Comparison of ENCODE assay signal across 9 mouse cellular contexts in the genomic region with DNA sequence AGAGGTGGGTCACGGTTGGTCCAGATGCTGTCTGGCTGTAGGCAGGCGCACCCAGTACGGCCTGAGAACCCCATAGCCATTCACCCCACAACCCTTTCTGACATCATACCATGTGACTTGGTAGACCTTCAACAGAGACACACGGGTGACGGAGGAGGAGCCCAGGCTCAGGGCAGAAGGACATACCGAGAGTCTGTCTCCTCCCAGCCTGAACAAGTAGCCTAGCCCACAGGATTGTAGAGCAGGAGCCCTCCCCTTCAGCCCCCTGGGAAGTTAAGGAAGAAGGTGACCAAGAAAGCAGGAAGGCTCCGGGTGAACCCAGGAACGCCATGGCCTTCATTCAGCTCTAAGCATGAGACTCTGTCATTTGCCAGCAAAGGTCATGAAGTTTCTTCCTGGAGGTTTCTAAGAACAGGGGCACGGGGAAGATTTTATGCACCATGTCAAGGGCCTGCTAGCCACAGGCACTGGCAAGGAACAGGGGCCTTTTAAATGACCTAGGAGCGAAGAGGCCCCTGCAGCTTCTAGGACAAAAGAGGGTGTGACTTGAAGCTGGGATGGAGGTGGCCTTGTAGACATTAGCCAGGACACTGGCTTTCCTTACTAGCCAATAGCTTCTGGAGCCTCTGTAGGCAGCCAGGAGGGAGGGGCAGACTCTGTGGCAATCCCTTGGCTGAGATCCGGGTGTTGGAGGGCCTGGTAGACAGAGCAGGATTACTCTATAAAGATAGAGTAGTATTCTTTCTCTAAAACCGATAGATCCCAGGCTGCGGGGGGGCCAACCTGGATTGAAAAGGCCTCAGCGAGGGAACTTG. TPM values are rescaled to one million over a fixed set of nuclear protein-coding genes. Genes with fewer than 3 reads are reported as not detected.
DNase-seq lines count a peak whose midpoint lies in the region; ATAC-seq and TF ChIP-seq lines count a peak whose summit lies in the region.
"Had no signal": no experiment of that assay in that cellular context is flagged by ENCODE, and none has a peak within 500 bp of the region (broad histone marks: within the 10 kb centered on the region; RNA-seq: fewer than 3 reads in every experiment).

No protein-coding gene starts in this region.

- peaks cover 19% of the 10 kb centered on the region for H3K4me1 ChIP-seq in liver, postnatal 0 days (ENCODE audit: insufficient read depth)
- H3K4me1 ChIP-seq in forebrain, postnatal 0 days (ENCODE audit: insufficient read depth) = peaks cover 31% of the 10 kb centered on the region
- peaks cover 31% of the 10 kb centered on the region for H3K4me1 ChIP-seq in kidney, adult 2 months (ENCODE audit: control insufficient read depth, insufficient read depth, low read length)
- H3K4me1 ChIP-seq in midbrain, embryonic 13.5 days (replicated peaks) = peaks cover 49% of the 10 kb centered on the region

- TF ChIP-seq CTCF in liver, postnatal 0 days (IDR thresholded peaks at IDR 0.05; ENCODE audit: low read depth) = no peak
- no peak for TF ChIP-seq CTCF in forebrain, postnatal 0 days (IDR thresholded peaks at IDR 0.05; ENCODE audit: low read depth)
- TF ChIP-seq CTCF in kidney, adult 2 months (conservative IDR thresholded peaks at IDR 0.05; ENCODE audit: insufficient read depth, insufficient read length, low read depth, low read length) = no peak

- peak overlapping the region; percentile 97 for H3K27ac ChIP-seq in liver, postnatal 0 days (ENCODE audit: low read depth)
- peak overlapping the region; percentile 98 for H3K27ac ChIP-seq in forebrain, postnatal 0 days (ENCODE audit: low read depth, low read length)
- H3K27ac ChIP-seq in kidney, adult 2 months (ENCODE audit: insufficient read depth, low read depth, low read length) = peak overlapping the region; percentile 87
- H3K27ac ChIP-seq in midbrain, embryonic 13.5 days = peak overlapping the region; percentile 100
- H3K27ac ChIP-seq: liver, embryonic 15.5 days had no signal

- ATAC-seq in liver, postnatal 0 days = peak; percentile 24
- ATAC-seq in forebrain, postnatal 0 days = no peak
- ATAC-seq in midbrain, embryonic 13.5 days = no peak
- ATAC-seq in erythroid progenitor cell, adult 5-6 weeks (replicated peaks; ENCODE audit: low FRiP score, poor library complexity, severe bottlenecking) = no peak

- no peaks in the 10 kb centered on the region for H3K27me3 ChIP-seq in liver, postnatal 0 days (ENCODE audit: insufficient read depth, low read length)
- no peaks in the 10 kb centered on the region for H3K27me3 ChIP-seq in forebrain, postnatal 0 days (ENCODE audit: insufficient read depth, low read length)
- no peaks in the 10 kb centered on the region for H3K27me3 ChIP-seq in kidney, adult 2 months (replicated peaks; ENCODE audit: control insufficient read depth, insufficient read depth, low read length)
- no peaks in the 10 kb centered on the region for H3K27me3 ChIP-seq in midbrain, embryonic 13.5 days

- no peak for TF ChIP-seq POLR2A in kidney, adult 2 months (IDR thresholded peaks at IDR 0.05; ENCODE audit: low read depth, low read length)

- no peak overlapping the region for H3K4me2 ChIP-seq in liver, postnatal 0 days (ENCODE audit: low read depth, low read length)
- H3K4me2 ChIP-seq in forebrain, postnatal 0 days (ENCODE audit: low read depth) = peak overlapping the region; percentile 35; the same call in 1 of the 2 replicates
- peak overlapping the region; percentile 50 for H3K4me2 ChIP-seq in midbrain, embryonic 13.5 days (replicated peaks)
- H3K4me2 ChIP-seq: liver, embryonic 15.5 days had no signal

- no peak overlapping the region for H3K4me3 ChIP-seq in liver, postnatal 0 days (ENCODE audit: low read depth, low read length)
- no peak overlapping the region for H3K4me3 ChIP-seq in forebrain, postnatal 0 days (ENCODE audit: low read depth, low read length)
- H3K4me3 ChIP-seq in kidney, adult 2 months (ENCODE audit: insufficient read depth, low read depth, low read length) = 0 out of 2 replicates have a peak overlapping the region, but pooled peaks have one; percentile 2
- 0 out of 2 replicates have a peak overlapping the region, but pooled peaks have one; percentile 17 for H3K4me3 ChIP-seq in midbrain, embryonic 13.5 days (replicated peaks)
- H3K4me3 ChIP-seq: liver, embryonic 15.5 days had no signal

- TF ChIP-seq EP300 in liver, postnatal 0 days (IDR thresholded peaks at IDR 0.05; ENCODE audit: low read depth) = no peak

- no peaks in the 10 kb centered on the region for H3K9me3 ChIP-seq in liver, postnatal 0 days (ENCODE audit: low read length)
- no peaks in the 10 kb centered on the region for H3K9me3 ChIP-seq in forebrain, postnatal 0 days (ENCODE audit: low read length)
- no peaks in the 10 kb centered on the region for H3K9me3 ChIP-seq in midbrain, embryonic 13.5 days
- H3K9me3 ChIP-seq: liver, embryonic 15.5 days had no signal

- 69% methylated on average over 14 of the region's 14 CpGs for WGBS in liver, postnatal 0 days (ENCODE audit: insufficient replicate concordance)
- WGBS in forebrain, postnatal 0 days = 27% methylated on average over 14 of the region's 14 CpGs
- WGBS in kidney, adult 2 months = 35% methylated on average over 14 of the region's 14 CpGs
- 31% methylated on average over 14 of the region's 14 CpGs for WGBS in midbrain, embryonic 13.5 days

- H3K36me3 ChIP-seq in liver, postnatal 0 days (replicated peaks; ENCODE audit: insufficient read depth, low read length) = no peaks in the 10 kb centered on the region
- H3K36me3 ChIP-seq in forebrain, postnatal 0 days (ENCODE audit: insufficient read depth) = no peaks in the 10 kb centered on the region
- H3K36me3 ChIP-seq in kidney, adult 2 months (ENCODE audit: control insufficient read depth, insufficient read depth, low read length) = no peaks in the 10 kb centered on the region
- H3K36me3 ChIP-seq in midbrain, embryonic 13.5 days = no peaks in the 10 kb centered on the region
- H3K36me3 ChIP-seq: liver, embryonic 15.5 days had no signal

- H3K9ac ChIP-seq in liver, postnatal 0 days (replicated peaks) = no peak overlapping the region; the same call in 1 of the 2 replicates
- H3K9ac ChIP-seq in forebrain, postnatal 0 days = peak overlapping the region; percentile 52; the same call in 1 of the 2 replicates
- peak overlapping the region; percentile 55 for H3K9ac ChIP-seq in midbrain, embryonic 13.5 days (replicated peaks)
- H3K9ac ChIP-seq: liver, embryonic 15.5 days had no signal

- peak; percentile 61 for DNase-seq in liver, postnatal 0 days
- DNase-seq in liver = no peak
- DNase-seq in brain, adult 2 months (ENCODE audit: low read depth, low spot score) = peak; percentile 77
- DNase-seq in forebrain, postnatal 0 days = peak; percentile 52
- peak; percentile 86 for DNase-seq in kidney, adult 2 months
- no peak for DNase-seq in right cerebral cortex, postnatal 36 days (ENCODE audit: low spot score in 2 of 2)

RNA-seq across cellular contexts. Expression of a gene that starts 52.0 kb away (rescaled TPM):
- polyA plus RNA-seq in liver, postnatal 0 days (2015; fragmentation: Nextera tagmentation; extraction: Ambion mirVana) = 47.8 and 53.1 TPM in 2 replicates
- total RNA-seq in forebrain, postnatal 0 days (2014; rRNA removed) = 12.5 and 17.3 TPM in 2 replicates
- polyA plus RNA-seq in forebrain, postnatal 0 days (2015; fragmentation: Nextera tagmentation; extraction: Ambion mirVana) = 27.9 and 31.6 TPM in 2 replicates
- 45.0 and 54.8 TPM in 2 replicates for polyA plus RNA-seq in kidney, adult 2 months (2012; rRNA removed)
- 33.0 and 33.2 TPM in 2 replicates for polyA plus RNA-seq in midbrain, embryonic 13.5 days (2015; fragmentation: Nextera tagmentation; extraction: Ambion mirVana)
- 8.6 and 11.3 TPM in 2 replicates for total RNA-seq in erythroid progenitor cell, adult 5-6 weeks (2015; ENCODE audit: low replicate concordance)
- 6.8 and 8.5 TPM in 2 replicates for total RNA-seq in erythroid progenitor cell, adult 5-6 weeks (2017; ENCODE audit: low replicate concordance)

Comparison
In these comparisons a context has a peak if more than half of its experiments do, and no peak if none do; other contexts are left out.
1. DNase-seq: peak in liver, postnatal 0 days (single experiment), brain, adult 2 months (single experiment), forebrain, postnatal 0 days (single experiment) and kidney, adult 2 months (single experiment); none in liver (single experiment) and right cerebral cortex, postnatal 36 days (0 of 2).
2. H3K4me3 ChIP-seq: peak in kidney, adult 2 months (single experiment) and midbrain, embryonic 13.5 days (single experiment); none in liver, postnatal 0 days (single experiment) and forebrain, postnatal 0 days (single experiment).
3. Peak in every context shown above with its lines, with median percentiles within 50 percentile points of each other: H3K27ac ChIP-seq.